Mouse (Mus musculus): ENCODE measurements at regions not wholly inside any gene's neighbourhood (a gene's known extent, or its start where the extent isn't known, plus 50 kb on each side); places are given as distances from the start of the nearest gene placed in this dataset.
A peak's percentile ranks its signal among the peaks of the same experiment; 100 is the strongest.
"Not testable (repeated sequence)": the region's sequence is repeated elsewhere in the genome, so short reads cannot be mapped to it uniquely, and the experiment has no call there.

DNA sequence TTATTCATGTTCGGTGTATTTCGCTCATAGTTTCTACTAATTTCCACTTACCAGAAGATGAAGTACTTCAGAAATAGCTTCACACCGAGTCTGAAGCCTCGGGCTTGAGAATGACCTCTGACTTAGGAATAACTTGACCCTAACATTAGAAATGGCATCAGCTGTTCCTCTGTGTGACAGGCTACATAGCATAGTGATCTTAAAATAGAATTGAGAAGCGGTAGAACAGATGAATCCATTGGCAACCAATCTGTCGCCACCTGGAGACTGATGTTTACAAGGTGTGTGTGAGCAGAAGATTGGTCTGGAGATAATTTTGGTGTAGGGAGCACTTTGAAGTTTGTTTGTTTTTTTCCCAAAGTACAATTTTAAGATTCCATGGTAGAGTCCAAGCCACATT is 60.9 kb upstream of the Ahi1 start:
- DNase-seq = no peak

DNA sequence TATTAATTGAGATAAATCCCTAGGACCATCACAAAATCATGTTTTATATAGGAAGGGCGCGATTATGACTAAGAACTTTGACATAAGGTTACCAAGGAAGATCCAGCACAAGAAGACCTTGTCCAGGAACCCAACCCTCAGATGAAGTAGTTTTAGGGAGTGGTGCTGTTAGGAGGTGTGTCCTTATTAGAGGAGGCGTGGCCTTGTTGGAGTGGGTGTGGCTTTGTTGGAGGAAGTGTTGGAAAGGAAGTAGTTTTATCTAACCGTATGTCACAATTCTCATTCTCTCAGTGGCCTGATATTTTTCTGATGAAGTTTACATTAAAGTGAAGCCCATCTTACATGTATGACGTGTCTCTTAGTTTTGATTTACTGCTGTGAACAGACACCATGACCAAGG is 68.7 kb upstream of the Ahi1 start:
- no peak for DNase-seq

DNA sequence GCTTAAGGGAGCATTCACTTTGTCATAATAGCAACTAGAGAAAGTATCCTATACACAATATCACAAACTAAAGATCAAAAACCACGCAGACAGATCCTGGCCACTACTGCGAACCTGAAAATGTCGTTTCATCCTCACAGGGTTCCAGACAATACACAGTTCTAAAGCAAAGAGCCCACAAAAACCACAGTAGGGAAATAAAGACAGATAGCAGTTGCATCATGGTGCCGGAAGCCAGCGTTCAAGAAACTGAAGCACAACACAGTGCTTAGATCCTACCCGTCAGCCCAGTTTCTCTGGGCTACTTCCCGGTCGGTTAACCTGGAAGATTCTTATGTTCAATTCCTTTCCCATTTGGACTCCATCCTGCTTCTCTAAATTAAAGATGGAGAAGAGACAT is 69.7 kb upstream of the Ahi1 start:
- no peak for DNase-seq

DNA sequence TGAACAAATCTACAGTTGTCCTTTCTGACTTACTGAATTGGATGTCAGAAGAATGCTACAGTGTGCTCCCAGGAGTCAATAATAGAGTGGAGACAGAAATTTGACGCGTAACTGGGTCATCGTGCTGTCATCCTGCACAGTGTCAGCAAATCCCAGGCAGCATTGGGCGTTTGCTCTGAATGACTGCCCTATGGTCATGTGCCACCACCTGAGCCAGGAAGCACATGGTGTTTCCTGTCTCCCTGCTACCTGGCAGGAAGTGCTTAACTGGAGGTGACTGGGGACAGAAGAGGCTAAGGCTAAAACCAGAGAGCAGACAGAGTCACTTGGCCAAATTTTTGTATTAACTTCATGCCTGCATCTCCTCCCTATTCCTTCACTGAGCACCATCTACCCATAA is 72.1 kb upstream of the Ahi1 start:
- DNase-seq = no peak

DNA sequence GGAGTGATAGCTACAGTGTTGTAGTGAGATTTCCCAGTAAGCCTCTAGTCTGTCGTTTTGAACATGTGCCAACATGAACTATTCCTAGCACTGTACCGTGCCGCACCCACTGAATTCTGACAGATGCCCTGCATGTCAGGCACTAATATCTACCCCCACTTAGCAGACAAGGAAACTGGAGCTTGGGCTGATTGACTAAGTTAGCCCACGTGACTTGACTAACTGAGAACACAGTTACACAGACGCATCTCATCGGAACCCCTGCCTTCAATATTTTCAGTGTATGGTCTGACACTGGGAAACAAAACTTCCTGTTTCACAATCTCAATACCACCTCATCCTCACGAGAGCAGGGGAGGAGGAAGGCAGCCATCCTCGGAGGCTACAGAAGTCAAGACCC is 72.9 kb upstream of the Ahi1 start:
- no peak for DNase-seq

DNA sequence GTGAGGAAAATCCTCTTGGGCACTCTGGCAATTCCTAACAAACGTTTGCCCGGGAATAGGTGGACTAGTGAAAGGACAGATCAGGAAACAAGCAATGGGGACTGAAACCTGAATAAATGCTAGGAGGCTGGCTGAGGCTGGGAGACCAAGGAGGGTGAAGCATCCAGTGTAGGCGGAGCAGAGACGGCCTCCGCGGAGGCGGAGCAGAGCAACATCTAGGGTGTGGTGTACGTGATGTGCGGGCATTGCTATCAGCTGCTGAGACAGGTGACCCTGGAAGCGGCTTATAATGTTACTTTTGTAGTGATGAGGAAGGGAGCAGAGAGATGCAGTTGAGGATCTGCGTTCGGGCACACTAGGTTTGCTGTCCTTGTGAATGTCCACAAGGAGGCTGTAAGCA is 85.3 kb upstream of the Ahi1 start:
- DNase-seq = no peak

DNA sequence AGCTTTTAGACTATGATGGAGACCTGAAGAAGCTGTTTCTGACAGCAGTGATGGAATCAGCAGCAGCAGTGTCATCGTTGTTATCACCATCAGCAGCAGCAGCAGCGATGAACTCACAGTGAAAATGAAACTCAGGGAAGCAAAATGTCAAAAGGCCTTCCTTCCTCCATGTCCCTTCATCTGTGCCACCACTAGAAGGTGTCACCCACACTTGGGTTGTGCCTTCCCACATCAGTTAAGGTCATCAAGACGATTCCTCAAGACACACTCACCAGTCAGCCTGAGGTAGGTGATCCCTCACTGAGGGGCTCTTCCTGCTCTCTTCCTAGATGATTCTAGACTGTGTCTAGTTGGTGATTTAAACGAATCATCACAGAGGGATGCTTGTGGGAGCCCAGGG is 87.3 kb upstream of the Ahi1 start:
- no peak for DNase-seq

DNA sequence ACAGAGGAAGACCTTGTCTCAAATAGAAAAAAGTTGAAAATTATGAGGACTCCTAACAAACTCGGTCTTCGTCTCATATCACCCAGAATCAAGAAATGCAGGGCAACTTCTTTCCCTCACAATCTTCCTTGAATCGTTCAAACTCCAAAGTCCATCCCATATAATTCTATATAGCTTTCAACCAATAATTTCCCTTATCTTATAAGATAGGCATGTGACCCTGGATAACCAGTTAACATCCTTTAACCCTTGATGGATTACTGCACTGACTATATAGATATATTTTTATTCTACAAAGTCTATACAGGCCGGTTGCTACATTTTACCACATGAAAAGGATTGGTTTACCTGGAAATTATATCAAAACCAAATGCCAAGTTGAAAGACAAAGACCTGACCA is 94.9 kb upstream of the Ahi1 start:
- DNase-seq = no peak

DNA sequence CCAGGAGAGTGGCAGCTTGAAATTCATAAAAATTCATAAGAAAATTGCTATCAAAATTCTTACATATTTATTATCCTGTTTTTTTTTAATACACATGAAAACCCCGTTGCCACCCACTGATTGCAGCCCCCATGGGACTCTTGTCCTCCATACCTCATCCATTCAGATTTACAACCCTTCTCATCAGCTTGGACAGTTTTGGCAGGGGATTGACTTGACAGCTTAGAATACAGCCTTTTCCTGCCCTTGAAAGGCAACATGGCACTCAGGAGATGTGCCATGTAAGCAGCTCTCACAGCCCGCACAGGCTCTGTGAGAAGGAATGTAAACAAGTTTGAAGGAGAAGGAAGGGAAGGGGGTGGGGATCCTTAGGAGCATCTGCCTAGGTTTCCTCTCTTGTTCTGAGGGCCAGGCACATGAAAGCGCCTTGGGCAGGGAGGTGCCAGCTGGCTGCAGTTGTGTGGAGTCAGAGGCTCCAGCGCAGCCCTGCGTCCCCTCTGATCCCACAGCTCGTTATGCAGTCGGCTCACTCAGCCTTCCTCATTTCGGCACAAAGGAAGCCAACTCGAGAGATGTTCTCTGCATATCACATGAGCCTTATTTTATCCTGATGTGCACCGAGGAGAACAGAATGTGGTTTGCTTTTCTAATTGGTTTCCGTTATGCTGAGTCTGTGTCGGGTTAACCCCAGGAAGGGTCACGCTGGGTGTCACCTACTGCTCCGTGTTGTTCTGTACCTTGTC is 97.6 kb upstream of the Ahi1 start:
- DNase-seq = peak; percentile 5

DNA sequence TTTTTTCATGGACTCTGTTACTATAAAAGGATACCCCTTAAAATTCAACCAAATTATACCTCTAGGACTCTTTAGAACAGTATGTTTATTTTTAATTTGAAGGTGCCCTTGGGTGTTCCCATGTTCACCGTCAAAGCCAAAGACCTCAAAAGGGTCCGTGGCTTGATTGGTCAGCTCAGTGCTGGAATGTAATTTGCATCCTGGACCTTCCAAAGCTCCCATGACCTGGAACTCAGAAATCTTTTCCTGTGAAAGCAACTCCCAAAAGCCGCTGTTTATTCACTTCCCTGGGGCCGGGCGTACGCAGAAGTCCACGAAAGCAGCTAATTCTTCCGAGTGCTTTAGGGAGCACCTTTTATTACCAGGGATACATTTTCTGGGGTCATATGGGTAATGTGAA is 105.1 kb upstream of the Ahi1 start:
- DNase-seq = no peak

DNA sequence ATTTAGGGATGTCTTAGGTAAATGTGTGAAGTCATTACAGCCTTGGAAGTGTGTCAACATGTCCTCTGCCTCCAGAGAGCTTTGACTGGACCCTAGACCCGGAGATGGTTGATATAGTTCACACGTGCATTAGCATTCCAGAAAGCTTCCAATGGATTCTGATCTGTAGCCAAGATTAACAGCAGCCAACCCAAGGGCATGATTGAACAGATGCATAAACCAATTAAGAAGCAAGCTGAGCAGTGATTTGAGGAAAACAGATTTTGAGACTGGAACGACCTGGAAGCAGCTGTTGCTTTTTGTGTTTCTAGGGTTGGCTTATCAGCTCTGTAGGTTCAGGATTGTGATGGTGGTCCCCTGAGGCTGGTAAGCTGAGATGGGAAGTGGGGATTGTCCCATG is 109.1 kb upstream of the Ahi1 start:
- DNase-seq = no peak

DNA sequence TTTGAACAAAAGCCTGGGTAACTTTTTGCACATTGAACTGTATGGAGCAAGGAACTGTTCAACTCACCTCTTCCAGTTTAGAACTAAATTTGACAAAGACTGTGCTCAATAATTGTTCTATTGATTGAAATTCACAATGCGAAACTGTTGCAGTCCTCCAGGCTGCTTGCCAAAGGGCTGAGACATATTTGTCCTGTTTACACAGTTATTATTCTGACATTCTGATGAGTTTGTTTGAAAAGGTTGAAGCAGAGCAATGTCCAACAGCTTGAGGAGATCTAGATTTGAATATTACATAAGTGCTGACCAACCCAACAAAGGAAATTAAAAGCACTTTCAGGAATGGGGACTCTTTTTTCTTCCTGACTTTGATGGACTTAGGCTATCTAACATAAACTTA is 110.2 kb upstream of the Ahi1 start:
- no peak for DNase-seq

DNA sequence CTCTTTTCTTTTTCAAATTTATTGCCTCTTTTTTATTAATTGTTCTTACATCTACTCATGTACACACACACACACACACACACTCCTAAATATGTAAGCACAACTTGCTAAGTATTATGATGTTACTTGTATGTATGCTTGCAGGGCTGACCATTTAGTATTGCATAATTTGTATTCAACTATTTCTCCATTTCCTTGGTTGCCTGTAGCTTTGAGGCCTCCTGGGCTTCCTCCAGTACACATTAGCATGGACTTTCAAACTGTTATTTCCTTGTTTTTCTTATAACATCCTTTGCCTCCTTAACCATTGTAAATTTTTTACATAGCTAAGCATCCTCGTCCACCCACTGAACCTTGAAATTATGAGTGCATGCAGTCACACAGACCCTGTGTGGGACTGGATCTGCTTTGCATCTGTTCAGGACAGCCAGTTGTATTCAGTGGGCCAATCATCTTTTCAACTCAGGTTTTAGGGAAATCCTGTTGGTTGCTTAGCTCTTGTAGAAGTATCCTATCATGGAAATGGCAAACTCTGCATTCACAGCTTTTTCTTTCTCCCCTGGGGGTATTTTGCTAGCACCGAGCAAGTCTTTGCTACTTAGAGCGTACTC is 110.8 kb upstream of the Ahi1 start:
- DNase-seq = no peak

DNA sequence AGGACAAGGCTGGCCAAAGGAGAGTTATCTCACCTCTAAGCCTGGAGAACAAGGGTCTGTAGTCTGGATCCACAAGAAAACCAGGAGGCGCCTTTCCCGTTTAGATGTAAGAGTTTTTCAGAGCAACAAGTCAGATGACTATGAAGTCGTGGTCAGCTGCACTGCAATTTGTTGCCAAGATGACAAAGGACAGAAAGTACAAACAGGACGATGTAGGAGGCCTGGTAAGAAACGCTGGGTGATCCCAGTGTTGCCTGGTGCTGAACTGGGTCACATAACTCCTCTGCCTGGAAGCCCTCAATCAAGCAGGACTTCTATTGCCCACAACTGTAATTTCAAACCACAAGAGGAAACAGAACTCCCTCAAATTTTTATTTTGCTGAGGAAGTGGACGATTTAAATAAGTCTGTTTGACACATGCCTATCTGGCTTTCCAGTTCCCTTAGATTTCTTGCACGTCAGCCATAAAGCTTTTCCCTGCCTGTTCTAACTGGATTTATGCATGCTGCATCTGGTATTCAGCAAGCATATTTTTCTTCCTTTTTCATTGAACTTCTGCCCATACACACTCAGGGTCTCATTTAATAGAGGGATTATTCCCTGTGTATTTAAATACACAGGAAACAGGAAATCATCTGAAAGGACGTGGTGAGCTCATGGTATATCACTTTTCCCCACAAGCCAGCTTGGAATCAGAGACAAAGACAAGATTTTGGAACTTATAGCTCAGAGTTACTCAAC is 113.5 kb upstream of the Ahi1 start:
- DNase-seq = no peak

DNA sequence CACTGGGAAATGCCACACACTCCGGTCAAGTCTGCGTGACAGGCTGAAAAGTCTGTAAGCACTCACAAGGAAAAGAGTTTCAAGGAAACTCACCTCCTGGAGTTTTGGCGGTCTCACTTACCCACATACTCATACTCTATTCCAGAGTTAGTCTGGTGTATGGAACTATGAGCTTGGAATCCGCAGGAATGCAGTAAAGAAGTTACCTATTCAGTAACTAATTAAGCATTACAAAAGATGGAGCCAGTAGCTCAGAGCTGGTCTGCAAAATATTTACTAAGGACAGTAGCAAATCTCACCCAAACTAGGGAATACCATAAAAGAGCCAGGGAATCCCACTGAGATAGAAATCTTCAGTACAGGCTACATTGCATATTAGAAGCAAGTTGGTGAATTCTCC is 111.9 kb upstream of the Pde7b start:
- not testable (repeated sequence) for DNase-seq

DNA sequence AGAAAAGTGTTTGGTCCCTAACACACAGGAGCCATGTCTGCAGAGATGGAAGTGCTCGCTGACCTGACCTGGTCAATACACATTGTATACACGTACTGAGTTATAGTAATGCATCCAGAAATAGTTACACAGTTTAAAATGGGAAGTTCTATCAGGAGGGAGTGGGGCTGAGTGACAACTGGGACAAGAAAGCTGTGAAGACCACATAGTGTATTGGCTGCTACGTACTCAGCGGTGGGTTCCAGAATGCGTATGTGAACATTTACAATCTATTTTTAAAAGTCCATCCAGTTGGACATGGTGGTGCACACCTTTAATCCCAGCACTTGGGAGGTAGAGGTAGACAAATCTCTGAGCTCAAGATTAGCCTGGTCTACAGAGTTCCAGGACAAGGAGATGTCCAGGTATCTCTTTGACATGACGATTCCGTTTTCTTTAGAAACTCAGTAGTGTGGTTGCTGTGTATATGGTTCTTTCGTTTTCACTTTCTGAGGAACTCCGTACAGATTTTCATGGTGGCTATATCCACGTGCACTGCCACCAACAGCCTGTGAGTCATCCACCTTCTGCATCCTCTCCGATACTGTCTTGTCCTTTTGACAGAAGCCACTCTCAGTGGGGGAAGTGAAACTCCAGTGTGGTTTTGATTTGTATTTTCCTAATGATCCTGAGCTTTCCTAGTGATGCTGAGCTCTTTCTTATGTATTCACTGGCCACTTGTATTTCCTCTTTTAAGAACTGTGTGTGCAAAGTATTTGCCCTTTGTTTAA is 110.1 kb upstream of the Pde7b start:
- no peak for DNase-seq

DNA sequence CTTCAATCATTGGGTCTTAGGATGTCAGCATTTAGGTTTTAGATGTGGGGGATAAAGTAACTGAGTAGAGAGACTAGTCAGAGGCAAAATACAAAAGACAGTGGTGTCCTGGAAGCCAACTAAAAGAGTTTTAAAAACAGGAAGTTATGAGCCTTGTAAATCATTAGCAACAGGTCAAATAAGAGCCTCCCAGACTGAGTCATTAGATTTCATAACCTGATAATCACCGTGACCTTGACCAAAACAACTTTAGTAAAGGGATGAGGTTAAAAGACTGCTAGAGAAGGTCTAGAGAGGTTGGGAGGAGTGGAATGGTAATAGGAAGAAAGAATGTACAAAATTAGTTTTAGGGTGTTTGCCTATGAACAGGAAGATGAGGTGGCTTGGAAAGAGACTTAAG is 103.4 kb upstream of the Pde7b start:
- no peak for DNase-seq

DNA sequence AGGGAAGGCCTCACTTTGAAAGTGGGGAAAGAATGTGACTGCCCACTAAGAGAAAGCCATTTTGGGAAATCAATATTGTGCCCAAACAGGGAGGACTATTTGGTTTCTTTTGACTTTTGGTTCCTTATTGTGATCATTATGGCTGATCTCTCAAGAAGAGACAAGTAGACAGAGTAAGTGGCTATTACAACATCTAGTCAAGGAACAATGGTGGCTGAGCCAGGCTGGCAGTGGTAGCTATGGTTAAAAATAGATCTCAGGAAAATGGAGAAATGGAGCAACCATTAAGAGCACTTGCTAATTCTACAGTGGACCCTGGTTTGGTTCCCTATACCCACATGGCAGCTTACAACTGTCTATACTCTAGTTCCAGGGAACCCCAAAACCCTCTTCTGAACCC is 102.6 kb upstream of the Pde7b start:
- no peak for DNase-seq

DNA sequence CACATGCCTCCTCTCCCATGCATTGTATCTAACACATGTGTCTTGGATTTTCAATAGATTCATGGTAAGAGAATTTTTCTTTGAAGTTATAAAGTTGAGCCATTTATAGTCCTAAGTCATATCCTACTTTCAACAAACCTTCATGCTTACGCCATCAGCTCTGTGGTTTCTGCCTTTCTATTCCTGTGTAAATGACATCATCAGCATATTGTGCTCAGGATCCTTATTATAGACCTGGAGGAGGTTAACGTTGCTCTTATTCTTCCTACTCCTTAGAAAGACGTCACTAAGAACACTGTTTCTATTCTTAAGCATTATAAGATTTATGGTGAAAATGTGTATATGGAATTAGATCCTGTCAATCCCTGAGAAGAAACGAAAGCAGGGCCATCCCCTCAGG is 93.7 kb upstream of the Pde7b start:
- no peak for DNase-seq

DNA sequence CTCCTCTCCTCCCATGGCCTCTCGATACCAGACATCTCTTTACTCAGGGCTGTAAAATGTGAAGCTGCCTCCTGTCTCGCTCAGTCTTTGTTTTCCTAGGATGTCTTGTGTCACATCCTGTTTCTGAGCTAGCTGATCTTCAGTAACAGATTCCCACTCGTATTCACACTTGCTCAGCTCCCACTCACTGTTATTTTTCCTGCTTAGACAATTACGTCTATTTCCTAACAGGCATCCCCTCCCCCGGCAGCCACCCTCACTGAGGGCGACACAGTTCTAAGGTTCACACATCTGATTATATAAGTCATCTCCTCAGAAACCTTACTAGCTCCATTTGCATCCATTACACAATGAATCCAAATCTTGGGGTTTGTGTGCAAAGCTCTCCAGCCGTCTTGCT is 74.9 kb upstream of the Pde7b start:
- DNase-seq = no peak

DNA sequence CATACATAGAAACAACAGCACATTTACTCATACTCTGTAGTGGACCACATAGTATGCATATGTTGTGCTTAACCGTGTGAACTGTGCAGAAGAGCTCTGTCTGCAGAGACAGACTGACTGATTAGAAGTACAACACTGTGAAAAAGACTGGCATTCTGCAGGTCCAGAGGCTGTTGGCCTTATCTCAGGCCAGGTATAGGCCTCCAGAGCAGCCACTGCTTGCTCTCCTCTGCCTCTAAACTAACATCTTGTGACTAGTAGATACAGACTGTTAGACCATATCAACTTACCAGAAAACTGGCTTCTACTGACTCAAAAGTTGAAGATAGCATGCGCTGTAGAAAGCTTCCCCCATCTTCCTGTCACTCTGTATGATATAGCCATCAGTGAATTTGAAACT is 73.5 kb upstream of the Pde7b start:
- DNase-seq = no peak

DNA sequence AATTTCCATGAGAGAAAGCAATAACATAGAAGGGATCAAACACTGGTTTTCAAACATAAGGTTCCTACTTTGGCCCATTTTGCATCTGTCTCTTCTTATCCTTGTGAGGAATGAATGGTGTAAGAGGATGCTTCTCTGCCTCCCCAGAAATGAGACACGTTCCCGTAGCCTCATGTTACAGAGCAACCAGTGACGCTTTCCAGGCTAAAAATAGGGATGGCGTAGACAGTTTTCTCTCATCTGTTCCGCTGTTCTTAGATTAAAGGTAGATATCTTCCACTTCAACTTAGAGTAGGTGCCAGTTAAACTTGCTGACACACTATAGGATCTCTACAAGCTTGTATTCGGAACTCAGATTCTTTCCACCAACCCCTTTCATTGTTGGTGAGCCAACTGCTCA is 69.1 kb upstream of the Pde7b start:
- no peak for DNase-seq

DNA sequence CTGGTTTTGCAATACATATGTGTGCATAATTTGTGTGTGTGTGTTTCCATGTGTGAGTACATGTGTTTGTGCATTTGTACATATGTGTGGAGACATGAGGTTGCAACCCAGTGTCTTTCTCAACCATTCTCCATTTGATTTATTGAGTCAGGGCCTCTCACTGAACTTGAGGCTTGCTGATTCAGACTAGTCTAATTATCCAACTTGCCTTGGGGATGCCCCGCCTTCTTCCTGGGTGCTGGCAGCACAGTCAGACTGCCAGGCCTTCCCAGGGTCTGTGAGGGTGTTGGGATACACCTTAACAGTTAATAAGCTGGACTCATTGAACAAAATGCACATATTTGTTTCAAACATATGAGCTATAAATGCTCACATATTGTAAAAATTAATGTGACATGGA is 56.1 kb upstream of the Pde7b start:
- no peak for DNase-seq

All from cerebellum, adult 8-10 months (tissue).